Mouse (Mus musculus) myocyte (in vitro differentiated cells): ENCODE results near the gene Pbx1. TPM values are rescaled to one million over a fixed set of nuclear protein-coding genes. Genes with fewer than 3 reads are reported as not detected.

Experiments
- H3K27me3 ChIP-seq: one replicate; pipeline ENCODE4 v1.6.1; 2011; ENCODE audit not compliant: control insufficient read depth, insufficient read depth, insufficient read length
- H3K36me3 ChIP-seq: one replicate; pipeline ENCODE4 v1.6.1; 2011; ENCODE audit not compliant: control insufficient read depth, insufficient read depth
- H3K4me2 ChIP-seq: one replicate; pipeline ENCODE4 v1.6.1; 2011; ENCODE audit warnings: low read depth, control low read depth
- H3K4me3 ChIP-seq: one replicate; pipeline ENCODE4 v1.5.1; 2011; ENCODE audit warnings: mild to moderate bottlenecking, control low read depth, moderate library complexity
- H3K79me2 ChIP-seq: one replicate; pipeline ENCODE4 v1.6.1; 2011; ENCODE audit not compliant: control insufficient read depth, insufficient read depth
- H3ac ChIP-seq: one replicate; pipeline ENCODE4 v1.6.1; 2011; ENCODE audit not compliant: control insufficient read depth, insufficient read length
- CEBPB ChIP-seq: IDR thresholded peaks from 2 replicates; pipeline ENCODE4 v1.6.1; 2011; ENCODE audit warnings: mild to moderate bottlenecking, moderate library complexity; ENCODE audit not compliant: poor library complexity, insufficient read depth, severe bottlenecking
- E2F4 ChIP-seq: IDR thresholded peaks from one replicate; pipeline ENCODE4 v1.6.1; 2011; ENCODE audit warnings: mild to moderate bottlenecking, control low read depth, moderate library complexity; ENCODE audit not compliant: insufficient read depth
- MAX ChIP-seq: IDR thresholded peaks from one replicate; pipeline ENCODE4 v1.6.1; 2011; ENCODE audit warnings: low read depth, mild to moderate bottlenecking, control low read depth
- MYOD1 ChIP-seq, 3 experiments: IDR thresholded peaks; one replicate each; pipeline ENCODE4 v1.6.1; 2011; ENCODE audit warnings: control low read depth in 2 of 3, low read depth in 2 of 3, mild to moderate bottlenecking in 2 of 3, moderate library complexity in 1 of 3; ENCODE audit not compliant: insufficient read length in 2 of 3, control insufficient read depth in 1 of 3
- MYOG ChIP-seq, 3 experiments: IDR thresholded peaks; one replicate each; pipeline ENCODE4 v1.6.1; 2011; ENCODE audit warnings: control low read depth in 2 of 3, low read depth in 2 of 3, mild to moderate bottlenecking in 2 of 3; ENCODE audit not compliant: insufficient read length in 2 of 3, control insufficient read depth in 1 of 3, insufficient read depth in 1 of 3
- POLR2A ChIP-seq: IDR thresholded peaks from one replicate; pipeline ENCODE4 v1.6.1; 2011; ENCODE audit warnings: low read depth, mild to moderate bottlenecking, control low read depth, moderate library complexity; ENCODE audit not compliant: insufficient read length
- POLR2AphosphoS2 ChIP-seq: IDR thresholded peaks from one replicate; pipeline ENCODE4 v1.6.1; 2011; ENCODE audit warnings: low read depth, control low read depth; ENCODE audit not compliant: insufficient read length
- REST ChIP-seq: IDR thresholded peaks from one replicate; pipeline ENCODE4 v1.6.1; 2011; ENCODE audit warnings: mild to moderate bottlenecking, control low read depth, moderate library complexity; ENCODE audit not compliant: insufficient read depth, insufficient read length
- SRF ChIP-seq: IDR thresholded peaks from one replicate; pipeline ENCODE4 v1.6.1; 2011; ENCODE audit warnings: low read depth; ENCODE audit not compliant: control insufficient read depth, insufficient read length
- TCF12 ChIP-seq: IDR thresholded peaks from one replicate; pipeline ENCODE4 v1.6.1; 2011; ENCODE audit warnings: mild to moderate bottlenecking, control low read depth; ENCODE audit not compliant: poor library complexity, insufficient read depth, severe bottlenecking
- TCF3 ChIP-seq: IDR thresholded peaks from one replicate; pipeline ENCODE4 v1.6.1; 2011; ENCODE audit warnings: low read depth, control low read depth; ENCODE audit not compliant: insufficient read length
- USF1 ChIP-seq: IDR thresholded peaks from one replicate; pipeline ENCODE4 v1.6.1; 2011; ENCODE audit warnings: low read depth, mild to moderate bottlenecking, control low read depth, moderate library complexity
- polyA plus RNA-seq: library from polyadenylated mRNA; unstranded; fragments of >200 nt; fragmentation: generic; extraction: Trizol; gene quantifications from one replicate; pipeline ENCODE4 v1.2.1, GENCODE M21; 2012; ENCODE audit warnings: missing spikeins

Gene Pbx1
- polyA plus RNA-seq, 1 experiment: 11.4 TPM

GRCm38 (mm10) chr1:168357680-168358611 lies 74.1 kb downstream of the Pbx1 start:
- H3K4me2 ChIP-seq: no peak overlapping the region
- no peak overlapping the region for H3K4me3 ChIP-seq
- no peaks in the 10 kb centered on the region for H3K36me3 ChIP-seq

GRCm38 (mm10) chr1:168356970-168357441 lies 75.1 kb downstream of the Pbx1 start:
- TF ChIP-seq POLR2AphosphoS2: no peak
- TF ChIP-seq MYOD1 (IDR thresholded peaks at IDR 0.05; ENCODE audit: control insufficient read depth in 1 of 3, insufficient read length in 2 of 3, low read depth in 2 of 3): no peak
- no peak for TF ChIP-seq SRF
- TF ChIP-seq CEBPB: no peak
- no peak for TF ChIP-seq POLR2A
- TF ChIP-seq MYOG (IDR thresholded peaks at IDR 0.05; ENCODE audit: control insufficient read depth in 1 of 3, insufficient read depth in 1 of 3, insufficient read length in 2 of 3, low read depth in 2 of 3): no peak
- TF ChIP-seq REST: no peak
- TF ChIP-seq TCF3: no peak
- no peak for TF ChIP-seq E2F4
- TF ChIP-seq MAX: no peak
- no peak for TF ChIP-seq TCF12
- no peak for TF ChIP-seq USF1
- H3K4me3 ChIP-seq: no peak overlapping the region
- H3K79me2 ChIP-seq: no peaks in the 10 kb centered on the region
- H3ac ChIP-seq: no peak overlapping the region
- H3K4me2 ChIP-seq: no peak overlapping the region
- no peaks in the 10 kb centered on the region for H3K36me3 ChIP-seq
- H3K27me3 ChIP-seq: no peaks in the 10 kb centered on the region

More at GRCm38 (mm10) chr1:168357680-168358611, 74.1 kb downstream of the Pbx1 start:
- H3K79me2 ChIP-seq: no peaks in the 10 kb centered on the region
- no peak overlapping the region for H3ac ChIP-seq
- no peak for TF ChIP-seq REST
- TF ChIP-seq POLR2A: no peak
- no peak for TF ChIP-seq USF1
- no peak for TF ChIP-seq MAX
- no peak for TF ChIP-seq SRF
- H3K27me3 ChIP-seq: no peaks in the 10 kb centered on the region

GRCm38 (mm10) chr1:168355985-168356556 lies 76.0 kb downstream of the Pbx1 start:
- Histone ChIP-seq H3ac (no peak overlapping the region), H3K36me3 (no peaks in the 10 kb centered on the region), H3K79me2 (no peaks in the 10 kb centered on the region), H3K4me2 (peak overlapping the region; percentile 7), H3K27me3 (no peaks in the 10 kb centered on the region), H3K4me3 (no peak overlapping the region)
- TF ChIP-seq E2F4 (no peak), MYOD1 (IDR thresholded peaks at IDR 0.05; ENCODE audit: control insufficient read depth in 1 of 3, insufficient read length in 2 of 3, low read depth in 2 of 3) (no peak), CEBPB (no peak), POLR2AphosphoS2 (no peak), SRF (no peak), REST (no peak), TCF12 (no peak), MYOG (IDR thresholded peaks at IDR 0.05; ENCODE audit: control insufficient read depth in 1 of 3, insufficient read depth in 1 of 3, insufficient read length in 2 of 3, low read depth in 2 of 3) (no peak), MAX (no peak), TCF3 (no peak), POLR2A (no peak), USF1 (no peak)

- H3K79me2 ChIP-seq: no peaks in the 10 kb centered on the region
- no peaks in the 10 kb centered on the region for H3K27me3 ChIP-seq
- no peak overlapping the region for H3K4me2 ChIP-seq
- TF ChIP-seq MYOD1 (IDR thresholded peaks at IDR 0.05; ENCODE audit: control insufficient read depth in 1 of 3, insufficient read length in 2 of 3, low read depth in 2 of 3) (no peak), E2F4 (no peak), TCF3 (no peak), POLR2A (no peak), MAX (no peak), TCF12 (no peak), CEBPB (no peak), USF1 (no peak), REST (no peak)
- no peaks in the 10 kb centered on the region for H3K36me3 ChIP-seq
- H3ac ChIP-seq: no peak overlapping the region
- H3K4me3 ChIP-seq: no peak overlapping the region
Measured at GRCm38 (mm10) chr1:168354934-168355333, 77.1 kb downstream of the Pbx1 start.
